Mouse (Mus musculus): ENCODE data around the gene Trub2. TPM values are rescaled to one million over a fixed set of nuclear protein-coding genes. Genes with fewer than 3 reads are reported as not detected.

The Trub2 gene
- total and polyA plus RNA-seq, 3 experiments: 32.6 to 41.4 (median 39.0) TPM

GRCm38 (mm10) chr2:29835391-29835899 lies 47.1 kb upstream of the Trub2 start:
- Histone ChIP-seq H3K27ac (ENCODE audit: insufficient read depth, low read depth) (no peak overlapping the region), H3K9ac (ENCODE audit: insufficient read depth, low read depth) (no peak overlapping the region), H3K4me3 (replicated peaks in 1 of 3; ENCODE audit: low read depth in 2 of 3, low read length in 2 of 3, poor library complexity in 1 of 3) (no peak overlapping the region), H3K9me3 (replicated peaks; ENCODE audit: low read length) (no peaks in the 10 kb centered on the region), H3K79me2 (replicated peaks; ENCODE audit: control insufficient read depth, extremely low read depth, insufficient read depth, poor library complexity, severe bottlenecking) (peaks cover 3% of the 10 kb centered on the region), H3K36me3 (replicated peaks in 1 of 2; ENCODE audit: control insufficient read depth in 1 of 2, insufficient read depth in 1 of 2, low read length in 1 of 2) (peaks cover 35 to 86% of the 10 kb centered on the region in 2 experiments), H3K4me2 (ENCODE audit: insufficient read depth, low read depth, poor library complexity, severe bottlenecking) (no peak overlapping the region), H3K27me3 (replicated peaks) (no peaks in the 10 kb centered on the region), H3K4me1 (ENCODE audit: control insufficient read depth in 1 of 2, insufficient read depth in 2 of 2) (peaks cover 0 to 10% of the 10 kb centered on the region in 2 experiments; a peak in 1 of 4 replicates)
- dilution Hi-C loops (cut with MboI; ENCODE audit: extremely low pct_ligation_motif_present, extremely low pct_unique_long_range_greater_than_20kb, low sequenced_read_pairs) (no loop called here), in situ Hi-C loops (cut with MboI; ENCODE audit: low pct_ligation_motif_present, low pct_unique_long_range_greater_than_20kb, low sequenced_read_pairs) (no loop called here)
- no peak for TF ChIP-seq ZNF384 (IDR thresholded peaks at IDR 0.05; ENCODE audit: low read depth, low read length)
- no peak for TF ChIP-seq TCF12 (IDR thresholded peaks at IDR 0.05; ENCODE audit: low read depth, low read length)
- TF ChIP-seq BHLHE40 (IDR thresholded peaks at IDR 0.05; ENCODE audit: low read depth, low read length): no peak
- TF ChIP-seq ELF1 (IDR thresholded peaks at IDR 0.05; ENCODE audit: low read depth, low read length): no peak
- TF ChIP-seq SMC3 (IDR thresholded peaks at IDR 0.05; ENCODE audit: low read depth, low read length): no peak
- no peak for TF ChIP-seq USF2 (conservative IDR thresholded peaks at IDR 0.05; ENCODE audit: low read depth, low read length)
- TF ChIP-seq GABPA (IDR thresholded peaks at IDR 0.05; ENCODE audit: insufficient replicate concordance, low read depth, low read length): no peak
- TF ChIP-seq NELFE (IDR thresholded peaks at IDR 0.05; ENCODE audit: low read depth, low read length): no peak
- no peak for TF ChIP-seq USF1 (IDR thresholded peaks at IDR 0.05; ENCODE audit: low read depth, low read length)
- TF ChIP-seq UBTF (IDR thresholded peaks at IDR 0.05; ENCODE audit: low read depth, low read length): no peak
- no peak for TF ChIP-seq ETS1 (conservative IDR thresholded peaks at IDR 0.05; ENCODE audit: low read depth, low read length)
- no peak for TF ChIP-seq CTCF (conservative IDR thresholded peaks at IDR 0.05 in 1 of 2, IDR thresholded peaks at IDR 0.05 in 1 of 2; ENCODE audit: low read depth in 2 of 2, low read length in 2 of 2)
- no peak for DNase-seq (ENCODE audit: extremely low read depth)

- Histone ChIP-seq H3K79me2 (replicated peaks; ENCODE audit: control insufficient read depth, extremely low read depth, insufficient read depth, poor library complexity, severe bottlenecking) (peaks cover 16% of the 10 kb centered on the region), H3K36me3 (replicated peaks in 1 of 2; ENCODE audit: control insufficient read depth in 1 of 2, insufficient read depth in 1 of 2, low read length in 1 of 2) (peaks cover 33 to 82% of the 10 kb centered on the region in 2 experiments), H3K27me3 (replicated peaks) (no peaks in the 10 kb centered on the region), H3K4me3 (replicated peaks in 1 of 3; ENCODE audit: low read depth in 2 of 3, low read length in 2 of 3, poor library complexity in 1 of 3) (no peak overlapping the region), H3K4me1 (ENCODE audit: control insufficient read depth in 1 of 2, insufficient read depth in 2 of 2) (peaks cover 0 to 6% of the 10 kb centered on the region in 2 experiments; a peak in 2 of 4 replicates), H3K4me2 (ENCODE audit: insufficient read depth, low read depth, poor library complexity, severe bottlenecking) (no peak overlapping the region), H3K27ac (ENCODE audit: insufficient read depth, low read depth) (no peak overlapping the region), H3K9ac (ENCODE audit: insufficient read depth, low read depth) (no peak overlapping the region), H3K9me3 (replicated peaks; ENCODE audit: low read length) (no peaks in the 10 kb centered on the region)
- in situ Hi-C loops (cut with MboI; ENCODE audit: low pct_ligation_motif_present, low pct_unique_long_range_greater_than_20kb, low sequenced_read_pairs): no loop called here
- no peak for DNase-seq (ENCODE audit: extremely low read depth)
- TF ChIP-seq UBTF (IDR thresholded peaks at IDR 0.05; ENCODE audit: low read depth, low read length) (no peak), USF2 (conservative IDR thresholded peaks at IDR 0.05; ENCODE audit: low read depth, low read length) (no peak), MEF2A (IDR thresholded peaks at IDR 0.05; ENCODE audit: borderline replicate concordance, low read depth, low read length) (no peak), MAZ (IDR thresholded peaks at IDR 0.05; ENCODE audit: low read depth, low read length) (no peak), JUN (IDR thresholded peaks at IDR 0.05; ENCODE audit: insufficient read depth, low read depth, low read length) (no peak), CHD2 (IDR thresholded peaks at IDR 0.05; ENCODE audit: low read length) (no peak), ZNF384 (IDR thresholded peaks at IDR 0.05; ENCODE audit: low read depth, low read length) (no peak), NRF1 (IDR thresholded peaks at IDR 0.05; ENCODE audit: low read depth, low read length) (no peak), MYC (IDR thresholded peaks at IDR 0.05; ENCODE audit: low read depth, low read length) (no peak), ZC3H11A (IDR thresholded peaks at IDR 0.05; ENCODE audit: low read depth, low read length) (no peak), TBP (conservative IDR thresholded peaks at IDR 0.05; ENCODE audit: low read depth, low read length) (no peak), KAT2A (IDR thresholded peaks at IDR 0.05; ENCODE audit: insufficient replicate concordance, low read length) (no peak), SMC3 (IDR thresholded peaks at IDR 0.05; ENCODE audit: low read depth, low read length) (no peak), ZMIZ1 (IDR thresholded peaks at IDR 0.05; ENCODE audit: low read depth, low read length) (no peak), EP300 (IDR thresholded peaks at IDR 0.05; ENCODE audit: low read length) (no peak), MAFK (IDR thresholded peaks at IDR 0.05; ENCODE audit: insufficient replicate concordance, low read length) (no peak), CHD1 (IDR thresholded peaks at IDR 0.05; ENCODE audit: low read depth, low read length) (no peak), USF1 (IDR thresholded peaks at IDR 0.05; ENCODE audit: low read depth, low read length) (no peak), MAX (IDR thresholded peaks at IDR 0.05; ENCODE audit: low read length) (no peak)
- dilution Hi-C loops (cut with MboI; ENCODE audit: extremely low pct_ligation_motif_present, extremely low pct_unique_long_range_greater_than_20kb, low sequenced_read_pairs): no loop called here
Observed at GRCm38 (mm10) chr2:29833796-29834195, 45.5 kb upstream of the Trub2 start.
